Mouse (Mus musculus): Measurements from ENCODE around the gene Fbxo47.

GRCm38 (mm10) chr11:97855473-97855872 is 28.5 kb downstream of the Fbxo47 start:
- TF ChIP-seq TAL1 (IDR thresholded peaks at IDR 0.05; ENCODE audit: low read length) (no peak), GATA1 (IDR thresholded peaks at IDR 0.05; ENCODE audit: low read depth, low read length) (no peak), CTCF (IDR thresholded peaks at IDR 0.05 in 2 of 3, conservative IDR thresholded peaks at IDR 0.05 in 1 of 3; ENCODE audit: control insufficient read depth in 1 of 3, insufficient read depth in 1 of 3, low read depth in 2 of 3, low read length in 3 of 3, poor library complexity in 1 of 3, severe bottlenecking in 1 of 3) (no peak), MAFK (IDR thresholded peaks at IDR 0.05; ENCODE audit: borderline replicate concordance, low read depth, low read length) (no peak), MEF2A (IDR thresholded peaks at IDR 0.05; ENCODE audit: extremely low read depth, insufficient replicate concordance, low read depth, low read length, poor library complexity, severe bottlenecking) (no peak), EP300 (IDR thresholded peaks at IDR 0.05; ENCODE audit: low read depth in 1 of 2, low read length in 2 of 2) (no peak), POLR2A (IDR thresholded peaks at IDR 0.05; ENCODE audit: control insufficient read depth in 1 of 2, insufficient read depth in 1 of 2, low read depth in 1 of 2, low read length in 2 of 2, poor library complexity in 1 of 2) (no peak), MYC (IDR thresholded peaks at IDR 0.05; ENCODE audit: low read depth, low read length) (no peak), JUND (IDR thresholded peaks at IDR 0.05; ENCODE audit: low read depth, low read length) (no peak), SIN3A (IDR thresholded peaks at IDR 0.05; ENCODE audit: low read length) (no peak)

All from MEL (cell line).